Mouse (Mus musculus) lung, embryonic 14.5 days (tissue): ENCODE measurements around the gene Ubxn7. TPM values are rescaled to one million over a fixed set of nuclear protein-coding genes. Genes with fewer than 3 reads are reported as not detected.

Experiments
- ATAC-seq: fragments of 200-750 bp; cut with Nextera tagmentation; 2 replicates; pipeline ENCODE4 v1.8.0; 2017; ENCODE audit warnings: mild to moderate bottlenecking, moderate TSS enrichment, moderate library complexity; ENCODE audit not compliant: insufficient read depth
- DNase-seq: peaks from one replicate; pipeline ENCODE4 v3.0.0-alpha.2; 2015
- H3K27ac ChIP-seq: fragments of 300-500 bp; sonication (generic); 2 replicates; pipeline ENCODE4 v1.5.1; 2014; ENCODE audit warnings: low read depth, mild to moderate bottlenecking, moderate library complexity
- H3K27me3 ChIP-seq: fragments of 300-500 bp; sonication (generic); 2 replicates; pipeline ENCODE4 v1.6.1; 2014; ENCODE audit warnings: low read length, control low read depth; ENCODE audit not compliant: insufficient read depth
- H3K36me3 ChIP-seq: fragments of 300-500 bp; sonication (generic); 2 replicates; pipeline ENCODE4 v1.6.1; 2014; ENCODE audit warnings: control low read depth; ENCODE audit not compliant: insufficient read depth
- H3K4me1 ChIP-seq: fragments of 300-500 bp; sonication (generic); 2 replicates; pipeline ENCODE4 v1.6.1; 2014; ENCODE audit warnings: antibody characterized with exemption, control low read depth; ENCODE audit not compliant: insufficient read depth
- H3K4me2 ChIP-seq: fragments of 300-500 bp; sonication (generic); 2 replicates; pipeline ENCODE4 v1.6.1; 2014; ENCODE audit warnings: mild to moderate bottlenecking
- H3K4me3 ChIP-seq: fragments of 300-500 bp; sonication (generic); 2 replicates; pipeline ENCODE4 v1.5.1; 2014; ENCODE audit warnings: low read depth, low read length
- H3K9ac ChIP-seq: fragments of 300-500 bp; sonication (generic); 2 replicates; pipeline ENCODE4 v1.6.1; 2014
- H3K9me3 ChIP-seq: fragments of 300-500 bp; sonication (generic); 2 replicates; pipeline ENCODE4 v1.6.1; 2016; ENCODE audit warnings: low read depth, low read length, control low read depth
- CTCF ChIP-seq: IDR thresholded peaks from 2 replicates; pipeline ENCODE4 v1.5.1; 2016; ENCODE audit warnings: antibody characterized with exemption, low read depth
- WGBS: fragments of 180-500 bp; shearing (Covaris S2); extraction: QIAGEN DNeasy Blood & Tissue Kit; methylation state at CpG from one replicate; pipeline ENCODE4 v1.1.7; 2014; 5-methylcytosine and 5-hydroxymethylcytosine counted together
- polyA plus RNA-seq: library from polyadenylated mRNA; unstranded; fragments of >200 nt; fragmentation: Nextera tagmentation; extraction: Ambion mirVana; gene quantifications from 2 replicates; pipeline ENCODE4 v1.2.1, GENCODE M21; 2014

Ubxn7 gene
- polyA plus RNA-seq, 1 experiment from 2014 or later = 23.2 TPM

DNA sequence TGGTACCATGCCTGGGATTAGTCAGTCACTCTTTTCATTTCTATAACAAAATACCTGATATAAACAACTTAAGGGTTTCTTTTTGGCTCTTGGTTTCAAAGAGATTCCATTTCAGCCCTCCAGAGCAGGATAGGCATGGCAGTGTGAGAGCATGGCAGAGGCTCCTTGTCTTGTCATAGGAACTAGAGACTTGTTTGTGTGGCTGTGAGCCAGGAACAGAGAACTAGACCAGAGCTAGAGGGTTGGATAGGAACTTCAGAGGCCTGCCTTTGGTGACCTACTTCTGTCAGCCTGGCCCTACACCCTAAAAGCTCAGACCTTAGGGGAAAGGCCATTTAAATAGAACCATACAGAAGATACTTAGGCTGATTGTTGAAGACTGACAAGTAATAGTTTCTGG lies 50.8 kb downstream of the Ubxn7 start:
- Histone ChIP-seq H3K9ac (no peak overlapping the region), H3K36me3 (peaks cover 81% of the 10 kb centered on the region), H3K4me3 (no peak overlapping the region), H3K27me3 (no peaks in the 10 kb centered on the region), H3K4me2 (no peak overlapping the region), H3K27ac (no peak overlapping the region), H3K9me3 (no peaks in the 10 kb centered on the region), H3K4me1 (no peaks in the 10 kb centered on the region)
- ATAC-seq = no peak
- DNase-seq = no peak
- TF ChIP-seq CTCF = no peak

DNA sequence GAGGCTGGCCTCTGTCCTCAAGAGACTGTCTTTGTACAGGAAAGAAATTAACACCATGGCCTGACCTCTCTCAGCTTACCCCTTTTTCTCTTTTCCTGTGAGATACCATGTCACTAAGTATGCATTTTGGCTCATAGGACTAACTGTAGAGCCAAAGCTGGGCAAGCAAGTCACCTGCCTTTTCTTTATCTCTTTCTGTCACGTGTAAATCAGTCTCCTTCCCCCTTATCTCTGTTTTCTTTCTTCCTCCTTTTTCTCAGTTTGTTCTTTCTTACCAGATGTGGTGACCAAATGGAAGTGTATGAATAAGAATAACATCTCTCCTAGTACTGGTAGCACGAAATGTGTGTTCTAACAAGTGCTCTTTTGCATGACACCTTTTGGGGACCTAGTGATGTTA lies 52.8 kb downstream of the Ubxn7 start:
- Histone ChIP-seq H3K4me1 (no peaks in the 10 kb centered on the region), H3K27ac (no peak overlapping the region), H3K4me3 (no peak overlapping the region), H3K27me3 (no peaks in the 10 kb centered on the region), H3K4me2 (no peak overlapping the region), H3K36me3 (peaks cover 74% of the 10 kb centered on the region), H3K9ac (no peak overlapping the region), H3K9me3 (no peaks in the 10 kb centered on the region)
- WGBS = 70% methylated on average over 2 of the region's 2 CpGs
- ATAC-seq = no peak
- DNase-seq = no peak
- no peak for TF ChIP-seq CTCF

DNA sequence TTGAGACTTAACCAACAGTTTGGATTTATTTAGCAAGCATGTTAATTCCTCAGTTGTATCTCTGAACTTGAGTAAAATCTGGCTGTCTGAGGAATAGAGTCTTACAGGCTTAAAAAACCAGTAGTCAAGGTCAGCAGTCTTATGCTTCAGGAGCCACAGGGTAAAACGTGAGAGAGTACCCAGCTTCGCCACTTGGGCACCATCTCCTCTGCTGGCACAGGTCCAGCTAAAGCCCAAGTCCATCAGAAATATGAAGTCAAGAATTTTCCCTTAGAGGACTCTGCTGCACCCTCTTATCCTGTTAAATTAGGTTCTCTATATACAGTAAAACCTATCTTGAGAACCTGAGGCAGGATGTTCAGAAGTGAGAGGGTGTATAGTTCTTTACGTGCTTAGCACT lies 54.8 kb downstream of the Ubxn7 start:
- H3K27ac ChIP-seq = no peak overlapping the region
- 80% methylated on average over 3 of the region's 3 CpGs for WGBS
- H3K27me3 ChIP-seq = no peaks in the 10 kb centered on the region
- no peak overlapping the region for H3K4me2 ChIP-seq
- ATAC-seq (no peak), DNase-seq (peak; percentile 5)
- no peaks in the 10 kb centered on the region for H3K4me1 ChIP-seq
- no peak overlapping the region for H3K9ac ChIP-seq
- no peaks in the 10 kb centered on the region for H3K9me3 ChIP-seq
- TF ChIP-seq CTCF = no peak
- H3K36me3 ChIP-seq = peaks cover 70% of the 10 kb centered on the region
- H3K4me3 ChIP-seq = no peak overlapping the region

GRCm38 (mm10) chr16:32389049-32389448 lies 57.0 kb downstream of the Ubxn7 start:
- H3K4me3 ChIP-seq = no peak overlapping the region
- no peak for TF ChIP-seq CTCF
- no peak for DNase-seq
- H3K36me3 ChIP-seq = peaks cover 67% of the 10 kb centered on the region
- no peaks in the 10 kb centered on the region for H3K9me3 ChIP-seq
- H3K9ac ChIP-seq = no peak overlapping the region
- no peaks in the 10 kb centered on the region for H3K4me1 ChIP-seq
- H3K27ac ChIP-seq = no peak overlapping the region
- no peak for ATAC-seq
- no peak overlapping the region for H3K4me2 ChIP-seq
- H3K27me3 ChIP-seq = no peaks in the 10 kb centered on the region

- Histone ChIP-seq H3K4me3 (no peak overlapping the region), H3K36me3 (peaks cover 63% of the 10 kb centered on the region), H3K4me1 (no peaks in the 10 kb centered on the region), H3K9ac (no peak overlapping the region), H3K27ac (no peak overlapping the region), H3K9me3 (no peaks in the 10 kb centered on the region), H3K27me3 (no peaks in the 10 kb centered on the region), H3K4me2 (no peak overlapping the region)
- DNase-seq = no peak
- ATAC-seq = no peak
- WGBS = 76% methylated on average over 3 of the region's 3 CpGs
- TF ChIP-seq CTCF = no peak
Observed at GRCm38 (mm10) chr16:32389841-32390240, 57.8 kb downstream of the Ubxn7 start.

GRCm38 (mm10) chr16:32390882-32391281 lies 58.8 kb downstream of the Ubxn7 start:
- Histone ChIP-seq H3K9me3 (no peaks in the 10 kb centered on the region), H3K9ac (no peak overlapping the region), H3K4me3 (no peak overlapping the region), H3K27me3 (no peaks in the 10 kb centered on the region), H3K27ac (no peak overlapping the region), H3K4me2 (no peak overlapping the region), H3K36me3 (peaks cover 53% of the 10 kb centered on the region), H3K4me1 (no peaks in the 10 kb centered on the region)
- 94% methylated on average over 3 of the region's 3 CpGs for WGBS
- ATAC-seq (no peak), DNase-seq (no peak)
- TF ChIP-seq CTCF = no peak

- Histone ChIP-seq H3K27ac (no peak overlapping the region; the same call in 1 of the 2 replicates), H3K4me1 (no peaks in the 10 kb centered on the region), H3K4me3 (no peak overlapping the region), H3K4me2 (no peak overlapping the region), H3K27me3 (no peaks in the 10 kb centered on the region), H3K9me3 (no peaks in the 10 kb centered on the region), H3K9ac (no peak overlapping the region), H3K36me3 (peaks cover 22% of the 10 kb centered on the region)
- TF ChIP-seq CTCF = no peak
- 58% methylated on average over 6 of the region's 6 CpGs for WGBS
- ATAC-seq (no peak), DNase-seq (peak; percentile 9)
Observed at GRCm38 (mm10) chr16:32395679-32396540, 63.9 kb downstream of the Ubxn7 start.

DNA sequence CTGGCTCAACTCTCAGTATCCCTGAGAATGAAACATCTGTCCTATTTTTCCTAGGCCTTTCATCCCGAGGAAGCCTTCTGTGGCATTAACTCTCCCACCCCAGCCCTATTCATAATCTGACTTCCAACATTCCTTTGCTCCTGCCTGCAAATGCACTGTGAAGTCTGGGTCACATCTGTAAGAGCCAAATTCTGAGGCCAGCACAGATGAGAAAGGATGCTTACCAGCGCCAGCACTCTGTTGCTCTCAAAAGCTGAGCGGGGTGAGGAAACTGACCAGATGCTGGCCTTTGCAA lies 64.4 kb downstream of the Ubxn7 start:
- H3K27ac ChIP-seq = peak overlapping the region; percentile 42; the same call in 1 of the 2 replicates
- no peak overlapping the region for H3K4me2 ChIP-seq
- ATAC-seq (no peak), DNase-seq (peak; percentile 1)
- TF ChIP-seq CTCF = no peak
- H3K4me3 ChIP-seq = no peak overlapping the region
- no peaks in the 10 kb centered on the region for H3K4me1 ChIP-seq
- no peaks in the 10 kb centered on the region for H3K9me3 ChIP-seq
- no peak overlapping the region for H3K9ac ChIP-seq
- no peaks in the 10 kb centered on the region for H3K27me3 ChIP-seq
- H3K36me3 ChIP-seq = peaks cover 17% of the 10 kb centered on the region; the same call in 1 of the 2 replicates
- WGBS = 55% methylated on average over 3 of the region's 3 CpGs
